Mouse (Mus musculus): ENCODE results near the gene Drg2.
"Not testable (repeated sequence)": the region's sequence is repeated elsewhere in the genome, so short reads cannot be mapped to it uniquely, and the experiment has no call there.

Drg2 gene

DNA sequence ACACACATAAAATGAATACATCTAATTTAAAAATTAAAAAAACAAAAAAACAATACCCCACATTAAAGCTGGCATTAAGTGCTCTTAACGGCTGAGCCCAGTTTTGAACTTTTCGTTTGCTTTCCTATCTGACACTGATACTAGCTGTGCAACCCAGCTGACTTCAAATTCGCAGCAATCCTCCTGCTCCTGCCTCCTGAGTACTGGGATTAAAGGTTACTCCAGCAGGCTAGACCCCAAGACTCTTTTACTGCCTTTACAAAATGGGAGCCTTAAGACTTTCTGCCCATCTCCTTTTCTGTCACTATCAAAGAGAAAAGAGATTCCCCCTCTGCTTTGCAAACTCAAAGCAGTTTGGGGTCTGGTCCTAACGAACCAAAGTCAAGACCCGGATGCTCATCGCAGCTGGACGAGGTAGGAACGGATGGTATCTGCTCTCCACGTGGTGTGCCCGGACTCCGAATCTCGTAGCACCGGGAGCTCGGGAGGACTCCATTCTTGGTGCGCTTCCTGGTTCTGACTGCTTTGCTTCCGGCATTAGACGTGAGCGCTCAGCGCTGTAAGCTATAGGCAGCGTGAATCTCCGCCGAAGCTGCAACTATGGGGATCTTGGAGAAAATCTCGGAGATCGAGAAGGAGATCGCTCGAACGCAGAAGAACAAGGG, at the start of gene Drg2:
Gene Drg2, plus strand, starts transcription at position 512 of the 665 bp plus-strand sequence.
- DNase-seq: peak; percentile 88

DNA sequence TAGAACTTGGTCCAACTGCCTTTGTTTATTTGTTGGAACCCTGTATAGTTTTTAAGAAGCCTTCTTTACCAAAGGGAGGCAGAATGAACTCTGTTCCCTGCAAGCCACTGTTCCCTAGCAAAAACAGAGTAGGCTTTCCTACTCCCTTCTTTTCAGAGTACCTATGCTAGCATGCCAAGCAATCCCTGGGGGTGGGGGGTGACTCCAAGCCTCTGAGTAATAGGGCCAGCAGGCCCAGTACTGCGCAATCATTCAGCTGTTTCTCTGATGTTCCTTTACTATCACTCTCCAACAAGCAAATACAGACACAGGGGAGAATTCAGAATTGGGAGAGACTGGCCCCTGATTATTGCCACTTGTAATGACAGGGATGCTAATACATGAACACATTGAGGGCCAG, 47.8 kb upstream of the Drg2 start:
- no peak for DNase-seq

GRCm38 (mm10) chr11:60412173-60412572, 42.2 kb upstream of the Drg2 start:
- DNase-seq: peak; percentile 89

- DNase-seq: no peak
Observed at GRCm38 (mm10) chr11:60412921-60413320, 41.5 kb upstream of the Drg2 start.

DNA sequence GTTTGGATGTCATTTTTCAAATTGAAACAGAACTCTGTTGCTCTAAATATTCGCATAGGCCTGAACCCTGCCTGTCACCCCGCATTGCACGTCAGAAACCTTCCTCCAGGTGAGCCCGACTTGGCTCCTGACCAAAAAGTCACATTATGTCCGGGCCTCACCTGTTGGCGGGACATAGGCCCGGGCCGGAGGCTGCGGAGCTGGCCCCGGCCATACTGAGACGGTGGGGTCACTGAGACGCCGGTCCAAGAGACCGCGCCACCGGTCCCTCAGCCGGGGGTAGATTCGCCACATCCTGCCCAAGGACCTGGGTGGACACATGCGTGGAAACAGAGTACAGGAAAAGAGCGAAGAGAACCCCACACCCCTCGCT, 37.8 kb upstream of the Drg2 start:
- no peak for DNase-seq

GRCm38 (mm10) chr11:60416963-60417716, 37.3 kb upstream of the Drg2 start, which contains the start of gene Gid4:
Gid4 (plus strand) TSS chr11:60417145.
- DNase-seq: peak; percentile 99

- DNase-seq: peak; percentile 48
Observed at GRCm38 (mm10) chr11:60417717-60418472, 36.5 kb upstream of the Drg2 start, which contains the start of gene Atpaf2. Atpaf2 (minus strand) TSS chr11:60418457.

DNA sequence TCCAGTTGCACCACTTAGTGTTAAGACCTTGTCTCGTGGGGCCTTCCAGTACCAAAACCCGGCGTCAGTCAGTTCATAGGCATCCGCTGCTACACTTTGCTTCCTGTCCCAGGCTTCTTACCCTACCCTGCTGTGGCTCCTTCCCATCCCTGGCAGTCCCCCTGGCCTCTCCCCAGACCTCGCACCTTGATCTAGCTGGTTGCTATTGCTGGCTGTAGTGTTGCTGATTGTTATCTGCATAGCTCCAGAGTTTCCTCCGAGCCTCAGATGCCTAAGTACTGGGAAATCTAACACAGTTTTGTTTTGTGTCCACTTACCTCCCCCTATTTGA, 36.0 kb upstream of the Drg2 start:
- no peak for DNase-seq

DNA sequence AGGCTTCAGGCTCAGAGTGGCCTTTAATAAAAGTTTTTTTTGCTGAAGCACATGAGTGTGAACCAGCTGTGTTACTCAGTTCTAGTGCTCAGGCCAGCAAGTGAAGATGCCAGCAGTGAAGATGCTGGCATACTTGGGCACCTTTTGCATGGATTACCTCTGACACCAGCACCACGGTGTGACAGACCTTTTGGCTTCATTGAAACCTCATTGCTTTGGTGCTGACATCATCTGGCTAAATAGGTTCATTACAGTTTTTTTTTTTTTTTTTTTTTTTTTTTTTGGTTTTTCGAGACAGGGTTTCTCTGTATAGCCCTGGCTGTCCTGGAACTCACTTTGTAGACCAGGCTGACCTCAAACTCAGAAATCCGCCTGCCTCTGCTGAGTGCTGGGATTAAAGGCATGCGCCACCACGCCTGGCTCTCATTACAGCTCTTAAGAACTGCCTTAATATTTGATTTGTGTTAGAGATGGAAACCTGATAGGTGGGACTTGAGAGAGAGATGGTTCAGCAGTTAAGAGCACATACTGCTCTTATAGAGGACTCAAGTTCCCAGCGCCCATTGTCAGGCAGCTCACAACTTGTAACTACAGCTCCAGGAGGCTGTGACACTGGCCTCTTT, 32.2 kb upstream of the Drg2 start:
- no peak for DNase-seq

DNA sequence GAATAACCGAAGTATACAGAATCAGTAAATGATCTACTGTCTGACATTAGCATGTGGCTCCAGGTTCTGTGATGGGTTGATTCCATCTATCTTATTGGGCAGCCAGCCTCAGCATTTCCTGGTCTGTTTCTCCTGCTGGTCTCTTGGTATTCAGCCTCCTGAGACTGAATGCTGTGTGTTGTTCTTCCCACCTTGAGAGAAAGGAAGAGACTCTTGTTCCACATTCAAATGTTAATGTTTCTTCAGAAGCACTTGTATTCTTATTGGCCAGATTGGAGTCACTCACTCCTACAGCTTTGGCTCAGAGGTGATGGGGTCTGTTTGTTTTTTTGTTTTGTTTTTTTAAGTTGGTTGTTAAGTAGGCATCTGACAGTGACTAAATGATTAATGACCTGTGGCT, 31.4 kb upstream of the Drg2 start:
- DNase-seq: no peak

DNA sequence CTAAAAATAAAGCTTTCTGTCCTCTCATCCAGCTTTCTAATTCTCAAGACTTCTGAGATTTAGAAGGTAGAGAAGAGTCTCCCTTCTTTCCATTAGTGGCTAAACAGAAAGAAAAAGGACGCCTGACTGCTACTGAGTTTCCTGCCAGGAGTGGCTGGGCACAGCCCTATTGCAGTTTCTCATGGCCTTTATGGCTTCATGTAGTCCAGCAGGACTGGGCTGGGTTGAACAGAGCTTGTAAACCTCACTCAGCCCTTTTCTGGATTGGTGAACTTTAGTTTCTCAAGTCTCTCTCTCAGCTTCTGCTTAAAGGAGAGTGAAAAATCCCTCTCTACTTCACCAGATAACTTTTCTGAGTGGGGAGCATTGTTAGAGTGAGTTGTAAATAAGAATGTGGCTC, 28.0 kb upstream of the Drg2 start:
- no peak for DNase-seq

GRCm38 (mm10) chr11:60427628-60428027, 26.8 kb upstream of the Drg2 start:
- DNase-seq: no peak

DNA sequence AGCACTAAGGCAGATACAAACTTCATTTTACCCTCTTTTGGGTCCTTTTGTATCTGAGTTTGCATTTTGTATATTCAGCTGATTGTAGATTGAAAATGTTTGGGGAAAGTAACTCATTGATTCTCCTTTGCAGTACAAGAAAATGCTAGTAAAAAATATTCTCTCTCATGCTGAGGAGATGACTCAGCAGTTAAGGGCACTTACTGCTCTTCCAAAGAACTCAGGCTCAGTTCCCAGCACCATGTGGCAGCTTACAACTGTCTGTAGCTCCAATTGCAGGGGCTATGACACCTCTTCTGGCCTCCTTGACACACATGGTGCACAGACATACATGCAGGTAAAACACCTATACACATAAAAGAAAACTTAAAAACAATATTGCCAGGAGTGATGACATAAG, 20.9 kb upstream of the Drg2 start:
- no peak for DNase-seq

- no peak for DNase-seq
Observed at GRCm38 (mm10) chr11:60435133-60435532, 19.3 kb upstream of the Drg2 start.

DNA sequence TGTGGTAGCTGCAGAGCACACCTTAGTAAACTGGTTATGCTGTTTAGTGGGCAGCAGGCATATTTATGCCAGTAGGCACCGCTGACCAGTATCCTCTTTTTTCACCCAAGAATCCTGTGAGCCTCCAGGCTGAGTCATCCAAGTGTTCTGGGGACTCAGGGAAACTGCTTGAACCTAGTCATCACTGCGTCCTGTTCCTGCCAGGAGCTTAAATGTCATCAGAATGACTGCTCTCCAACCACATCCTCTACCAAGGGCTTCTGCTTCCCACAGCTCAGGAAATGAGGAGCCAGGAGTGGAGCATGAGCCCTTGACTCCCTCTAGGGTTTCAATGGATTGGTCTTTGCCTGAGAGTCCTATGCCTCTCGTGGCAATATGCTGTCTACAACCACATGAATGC, 17.8 kb upstream of the Drg2 start:
- no peak for DNase-seq

GRCm38 (mm10) chr11:60439621-60440020, 14.8 kb upstream of the Drg2 start:
- not testable (repeated sequence) for DNase-seq

DNA sequence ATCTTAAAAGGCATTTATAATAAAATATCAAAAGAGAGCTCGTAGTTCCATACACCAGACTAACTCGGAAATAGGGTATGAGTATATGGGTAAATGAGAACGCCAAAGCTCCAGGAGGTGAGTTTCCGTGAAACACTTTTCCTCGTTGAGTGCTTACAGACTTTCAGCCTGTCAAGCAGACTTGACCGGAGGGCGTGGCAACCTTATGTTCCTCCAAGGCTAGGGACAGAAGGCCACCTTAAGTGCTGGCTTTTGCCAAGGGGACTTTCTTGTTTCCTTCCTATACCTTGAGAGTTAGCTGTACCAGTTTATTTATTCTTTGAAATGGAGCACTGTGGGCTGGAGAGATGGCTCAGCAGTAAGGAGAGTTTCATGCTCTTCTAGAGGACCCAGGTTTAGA, 14.2 kb upstream of the Drg2 start:
- DNase-seq: no peak

- no peak for DNase-seq
Observed at GRCm38 (mm10) chr11:60442896-60443295, 11.5 kb upstream of the Drg2 start.

GRCm38 (mm10) chr11:60444007-60444406, 10.4 kb upstream of the Drg2 start:
- DNase-seq: no peak

DNA sequence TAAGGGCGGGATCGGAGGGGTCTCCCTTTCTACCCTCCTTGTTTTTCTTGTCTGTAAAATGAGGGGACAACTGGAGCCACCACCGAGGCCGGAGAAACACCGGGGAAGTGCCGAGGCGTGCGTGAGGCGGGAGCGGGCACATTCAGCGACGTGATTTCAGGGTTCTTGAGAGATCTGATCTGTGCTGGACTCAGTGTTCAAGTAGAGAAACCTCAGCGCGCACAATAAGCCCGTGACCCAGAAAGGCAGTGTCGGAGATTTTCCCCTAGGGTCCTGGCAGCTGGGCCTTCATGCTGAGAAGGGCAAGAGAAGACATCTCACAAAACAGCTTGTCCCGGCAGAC, 325 bp downstream of the Drg2 start:
- no peak for DNase-seq

- DNase-seq: peak; percentile 29
Observed at GRCm38 (mm10) chr11:60457973-60458372, 3.6 kb downstream of the Drg2 start.

DNA sequence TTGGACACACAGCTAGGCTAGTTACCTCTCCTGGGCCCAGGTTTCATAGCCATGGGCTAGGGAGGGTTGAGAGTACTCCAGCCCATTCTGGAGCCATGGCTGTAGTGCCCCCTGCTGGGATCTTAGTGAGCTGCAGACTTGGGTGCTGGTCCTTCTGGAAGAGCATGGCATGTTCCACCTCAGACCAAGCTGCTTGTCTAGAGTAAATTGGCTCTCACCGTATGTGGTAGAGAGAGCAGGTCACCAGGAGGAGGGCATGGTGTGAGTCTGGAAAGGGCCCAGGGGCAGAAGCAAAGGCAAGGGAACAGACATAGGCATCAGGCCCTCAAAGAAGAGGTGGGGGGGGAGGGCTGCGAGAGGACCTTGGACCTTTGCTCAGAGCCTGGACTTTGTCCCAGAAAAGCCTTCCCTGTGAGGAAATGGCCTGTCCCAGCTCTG, 11.6 kb downstream of the Drg2 start:
- DNase-seq: peak; percentile 71

- no peak for DNase-seq
Observed at GRCm38 (mm10) chr11:60469039-60469438, 14.6 kb downstream of the Drg2 start, which contains the start of gene Myo15. Myo15 (plus strand) TSS chr11:60469339.

Data from cerebellum, adult 9-10 months (tissue).